Mouse (Mus musculus) cerebral cortex, adult 2 months (tissue): Measurements from ENCODE around the gene Acot7.

ENCODE experiments used
- WGBS: fragments of 180-500 bp; shearing (Covaris S2); methylation state at CpG from one replicate; pipeline ENCODE4 v1.1.7; 2018; 5-methylcytosine and 5-hydroxymethylcytosine counted together

Acot7 gene

DNA sequence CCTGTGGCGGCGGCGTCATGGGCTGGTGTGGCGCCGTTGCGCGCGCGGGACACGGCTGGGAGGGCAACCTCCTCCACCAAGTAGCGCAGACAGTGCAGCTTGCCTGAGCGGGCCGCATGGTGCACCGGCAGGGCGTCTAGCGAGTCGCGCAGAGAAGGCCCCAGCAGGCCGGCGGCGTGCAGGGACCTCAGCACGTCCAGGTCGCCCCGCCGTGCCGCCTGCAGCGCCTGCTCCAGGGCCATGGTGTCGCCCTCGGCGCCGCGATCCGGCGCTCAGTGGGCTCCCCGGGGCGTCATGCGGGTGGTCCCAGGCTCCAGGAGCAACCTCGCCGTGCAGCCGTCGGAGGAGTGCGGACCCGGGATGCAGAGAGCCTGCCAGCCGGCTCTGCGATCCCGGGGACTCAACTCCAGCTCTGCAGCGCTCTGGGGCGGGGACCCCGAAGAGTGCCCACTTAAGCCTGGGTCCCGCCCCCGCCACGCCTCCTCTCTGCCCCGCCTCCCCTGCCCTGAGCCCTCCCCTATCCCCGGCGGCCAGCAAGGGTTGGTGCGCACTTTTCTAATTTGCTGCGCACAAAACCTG lies 25.9 kb upstream of the Acot7 start, which contains the start of gene Espn:
Espn (minus strand) TSS at position 406 of the 579 bp plus-strand sequence.
- WGBS = 12% methylated on average over 52 of the region's 57 CpGs

DNA sequence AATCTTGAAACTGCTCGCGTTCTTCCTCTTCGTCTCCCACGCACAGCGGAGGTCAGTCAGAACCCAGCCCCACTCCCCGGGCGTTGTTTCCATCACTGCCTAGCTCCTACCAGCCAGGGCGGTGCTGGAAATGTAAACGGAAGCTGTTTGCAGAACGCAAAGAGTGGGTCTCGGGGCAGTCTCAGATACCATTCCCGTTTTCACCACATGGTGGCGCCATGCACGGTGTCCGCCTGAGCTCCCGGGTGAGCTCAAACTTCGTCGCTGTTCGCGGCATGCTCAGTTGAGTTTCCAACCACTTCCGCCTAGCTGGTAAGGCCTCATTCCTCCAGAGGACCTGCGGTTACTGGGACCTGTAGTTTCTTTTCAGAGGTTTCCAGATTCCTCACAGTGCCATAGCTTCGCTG lies 24.2 kb upstream of the Acot7 start:
- WGBS = 2% methylated on average over 23 of the region's 23 CpGs

DNA sequence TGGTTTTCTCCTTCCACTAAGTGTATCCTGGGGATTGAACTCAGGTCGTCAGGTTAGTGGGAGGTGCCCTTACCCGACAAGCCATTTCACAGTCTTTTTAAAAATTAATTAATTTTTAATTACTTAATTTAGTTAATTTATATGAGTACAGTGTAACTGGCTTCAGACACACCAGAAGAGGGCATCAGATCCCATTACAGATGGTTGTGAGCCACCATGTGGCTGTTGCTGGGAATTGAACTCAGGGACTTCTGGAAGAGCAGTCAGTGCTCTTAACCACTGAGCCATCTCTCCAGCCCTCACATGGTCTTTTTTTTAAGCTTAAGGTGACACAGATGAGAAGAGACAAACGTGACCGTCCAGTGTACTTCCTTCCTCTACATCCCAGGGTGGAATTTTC lies 22.9 kb upstream of the Acot7 start:
- 74% methylated on average over 4 of the region's 4 CpGs for WGBS

DNA sequence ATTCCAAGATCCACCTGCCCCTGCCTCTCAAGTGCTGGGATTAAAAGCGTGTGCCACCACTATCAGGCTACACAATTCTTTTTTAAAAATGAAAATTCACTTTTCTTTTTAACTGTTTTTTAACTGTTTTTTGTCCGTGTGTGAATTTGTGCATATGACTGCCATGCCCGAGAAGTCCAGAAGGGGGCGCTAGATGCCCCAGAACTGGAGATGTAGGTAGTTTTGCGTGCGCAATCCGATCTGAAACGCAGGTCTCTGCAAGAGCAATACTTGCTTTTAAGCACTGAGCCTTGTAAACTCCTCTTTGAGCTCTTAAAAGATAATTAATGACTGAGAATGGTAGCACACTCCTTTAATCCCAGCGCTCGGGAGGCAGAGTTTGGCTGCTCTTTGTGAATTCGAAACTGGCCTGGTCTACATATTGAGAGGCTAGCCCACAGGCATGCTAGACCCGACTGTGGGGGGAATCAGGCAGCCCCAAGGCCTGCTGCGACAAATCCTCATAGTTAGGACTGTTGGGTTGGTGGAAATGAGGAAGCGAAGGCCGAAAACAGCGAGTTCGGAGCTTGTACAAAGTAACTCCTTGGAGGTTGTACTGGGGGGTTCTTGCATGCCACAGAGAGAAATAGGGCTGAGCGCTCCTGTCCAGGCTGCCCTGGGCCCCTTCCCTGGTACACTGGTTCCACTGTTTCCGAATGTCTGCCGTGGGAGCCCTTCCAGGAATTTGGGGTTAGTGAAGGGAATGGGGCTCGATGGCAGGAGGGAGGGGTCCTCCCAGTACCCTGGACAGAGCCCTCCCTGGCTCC lies 20.0 kb upstream of the Acot7 start:
- 18% methylated on average over 21 of the region's 21 CpGs for WGBS

DNA sequence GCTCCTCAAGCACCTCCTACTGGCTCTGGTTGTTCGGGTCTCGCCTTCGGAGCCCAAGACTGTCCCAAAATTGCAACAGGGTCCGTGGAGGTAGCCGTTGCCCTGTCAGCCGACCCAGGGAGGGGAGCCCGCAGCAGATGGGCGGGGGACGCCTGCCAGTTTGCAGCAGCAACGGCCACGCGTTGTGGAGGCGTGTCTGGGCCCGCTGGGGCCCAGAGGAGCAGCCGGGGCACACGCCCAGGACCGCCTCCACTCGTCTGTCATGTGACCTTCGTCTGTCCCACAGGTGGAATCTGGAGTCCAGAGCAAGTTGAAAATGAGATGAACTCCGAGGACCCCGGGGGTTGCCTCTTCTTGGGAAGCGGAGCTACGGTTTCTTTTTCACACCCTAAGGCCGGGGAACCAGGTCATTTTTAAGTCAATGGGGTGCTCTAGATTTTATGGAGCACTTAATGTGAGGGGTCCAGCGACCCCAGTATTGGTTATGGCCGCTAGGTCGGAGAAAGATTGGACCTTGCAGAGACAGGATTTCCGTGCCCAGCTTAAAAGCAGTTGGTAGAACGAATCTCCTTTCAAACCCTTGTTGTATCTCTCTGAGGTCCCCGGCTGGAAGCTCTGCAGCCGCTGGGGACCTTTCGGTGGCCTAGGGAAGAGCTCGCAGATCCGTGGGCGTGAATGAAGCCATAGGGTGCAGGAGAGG lies 19.2 kb upstream of the Acot7 start, which contains the start of gene Hes2:
Hes2 (plus strand) TSS at position 283 of the 700 bp plus-strand sequence.
- 5% methylated on average over 35 of the region's 35 CpGs for WGBS

DNA sequence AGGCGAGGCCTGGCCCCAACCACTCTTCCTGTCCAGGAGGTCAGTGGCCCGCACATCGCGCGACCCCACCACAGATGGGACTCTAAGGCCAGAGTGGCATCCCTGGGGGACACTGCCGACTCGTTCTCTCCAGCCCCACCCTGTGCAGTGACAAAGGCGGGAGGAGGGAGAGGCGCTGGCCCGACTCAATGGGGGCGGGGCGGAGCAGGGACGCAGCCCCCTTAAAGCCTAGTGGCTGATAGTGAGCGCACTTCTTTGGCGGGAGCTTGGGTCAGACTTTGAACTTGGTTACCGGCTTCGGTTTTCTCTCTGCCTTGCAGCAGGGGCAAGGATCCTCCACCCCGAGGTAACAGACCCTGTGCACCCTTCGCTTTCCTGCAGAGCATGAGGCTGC lies 18.7 kb upstream of the Acot7 start:
- WGBS = 2% methylated on average over 19 of the region's 19 CpGs

DNA sequence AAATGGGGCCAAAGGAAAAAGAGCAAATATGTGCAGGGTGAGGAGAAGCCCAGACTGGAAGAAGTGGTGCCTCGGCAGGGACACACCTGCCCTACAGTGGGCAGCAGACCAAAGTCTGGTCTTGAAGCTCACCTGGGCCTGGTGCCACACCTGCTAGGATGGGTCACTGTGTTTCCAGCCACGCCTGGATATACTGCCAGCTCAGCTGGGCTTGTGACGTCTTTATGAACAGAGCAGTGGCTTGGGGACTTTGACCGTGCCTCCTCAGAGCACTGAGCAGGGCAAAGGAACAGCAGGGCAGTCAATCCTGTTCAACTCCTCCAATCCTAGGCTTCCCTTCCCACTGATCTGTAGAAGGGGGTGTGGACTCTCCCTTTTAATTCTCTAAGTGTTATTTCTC lies 17.2 kb upstream of the Acot7 start:
- 70% methylated on average over 4 of the region's 4 CpGs for WGBS

DNA sequence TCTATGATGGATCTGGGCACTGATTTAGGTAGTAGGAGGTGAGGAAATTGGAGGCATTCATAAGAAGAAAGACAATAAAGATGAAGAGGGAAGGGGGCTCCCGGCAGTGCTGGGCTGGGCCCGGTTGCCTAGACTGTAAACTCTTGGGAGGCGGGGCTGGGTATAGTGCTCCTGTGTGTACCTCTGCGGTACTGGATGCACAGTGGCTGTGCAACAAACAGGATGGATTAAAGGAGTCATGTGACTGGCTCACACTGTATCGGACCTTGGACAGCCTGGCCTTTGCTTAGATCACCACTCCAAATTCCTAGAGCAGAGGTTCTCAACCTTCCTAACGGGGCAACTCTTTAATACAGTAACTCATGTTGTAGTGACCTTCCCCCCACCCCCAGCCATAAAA lies 16.3 kb upstream of the Acot7 start:
- WGBS = 82% methylated on average over 6 of the region's 6 CpGs

DNA sequence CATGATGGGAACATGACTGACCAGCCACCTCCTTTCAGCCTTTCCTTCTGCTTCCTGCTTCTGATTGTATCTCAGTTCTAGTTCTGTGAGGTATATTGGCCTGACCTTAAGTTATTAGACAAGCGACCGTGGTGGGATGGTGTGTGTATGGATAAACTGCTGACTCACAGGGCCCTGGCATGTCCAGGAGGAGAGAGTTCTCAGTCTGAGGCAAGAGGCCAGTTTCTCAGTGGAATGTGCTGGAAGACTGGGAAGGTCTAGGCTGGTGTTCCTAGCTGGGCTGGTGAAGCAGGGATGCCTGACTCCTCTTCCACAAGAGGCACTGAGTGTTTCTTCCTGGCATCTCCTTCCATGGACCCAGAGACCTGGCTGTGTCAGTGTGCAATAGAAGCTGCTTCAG lies 15.2 kb upstream of the Acot7 start:
- 88% methylated on average over 2 of the region's 2 CpGs for WGBS

DNA sequence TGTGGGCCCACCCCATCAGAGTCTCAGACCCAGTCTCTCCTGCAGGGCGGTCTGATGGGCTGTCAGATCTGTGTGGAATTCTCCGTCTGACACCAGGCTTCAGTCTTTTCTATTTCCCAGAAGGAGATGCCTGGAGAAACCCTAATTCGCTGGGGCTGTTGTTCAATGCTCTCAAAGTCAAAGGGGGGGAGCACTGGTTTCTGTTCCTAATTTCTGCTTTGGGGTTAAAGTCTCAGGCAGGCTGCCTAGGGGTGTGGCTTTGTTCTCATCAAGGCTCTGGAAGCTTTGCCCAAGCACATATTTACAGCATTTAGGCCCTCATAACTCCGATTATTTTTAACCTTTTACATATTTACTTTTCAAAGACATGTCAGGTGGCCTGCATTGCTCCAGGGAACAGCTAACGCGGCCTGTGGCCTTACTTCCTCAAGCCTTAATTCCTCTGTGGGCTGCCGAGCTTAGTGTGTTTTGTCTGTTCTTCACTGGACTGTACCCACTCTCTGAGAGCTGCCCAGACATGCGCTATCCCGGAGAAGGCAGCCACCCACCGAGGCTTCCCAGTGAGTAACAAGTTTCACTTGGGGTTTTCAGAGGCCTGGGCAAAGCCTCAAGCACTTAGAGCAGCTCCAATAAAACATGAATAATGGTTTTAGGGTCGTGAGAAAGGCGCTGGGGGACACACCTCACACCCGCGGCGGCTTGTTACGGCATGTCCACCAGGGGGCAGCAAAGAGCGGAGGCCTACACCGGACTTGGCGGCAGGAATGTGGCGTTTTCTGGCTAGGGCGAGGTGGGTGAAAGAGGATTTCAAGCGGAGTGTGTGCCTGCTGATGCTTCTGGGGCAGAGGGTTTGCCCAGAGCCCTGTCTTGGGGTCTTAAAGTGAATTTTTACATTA lies 12.7 kb upstream of the Acot7 start:
- WGBS = 30% methylated on average over 22 of the region's 22 CpGs

DNA sequence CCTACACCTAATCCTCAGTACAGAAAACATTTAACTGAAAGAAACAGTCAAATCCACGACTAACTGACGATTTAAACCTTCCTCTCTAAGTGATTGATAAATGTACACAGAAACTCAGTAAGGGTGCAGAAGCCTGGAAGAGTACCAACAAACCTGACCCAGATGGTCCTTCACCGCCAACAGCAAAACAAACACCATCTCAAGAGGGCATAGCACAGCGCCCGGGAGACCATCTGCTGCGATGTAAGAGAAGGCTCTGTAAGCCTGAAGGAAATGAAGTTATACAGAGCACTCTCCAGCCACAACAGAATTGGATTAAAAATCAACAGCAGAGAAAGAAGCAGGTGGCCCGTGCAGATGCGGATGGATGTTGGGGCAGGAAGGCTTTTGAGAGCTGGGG lies 9.9 kb upstream of the Acot7 start:
- WGBS = 40% methylated on average over 8 of the region's 8 CpGs

DNA sequence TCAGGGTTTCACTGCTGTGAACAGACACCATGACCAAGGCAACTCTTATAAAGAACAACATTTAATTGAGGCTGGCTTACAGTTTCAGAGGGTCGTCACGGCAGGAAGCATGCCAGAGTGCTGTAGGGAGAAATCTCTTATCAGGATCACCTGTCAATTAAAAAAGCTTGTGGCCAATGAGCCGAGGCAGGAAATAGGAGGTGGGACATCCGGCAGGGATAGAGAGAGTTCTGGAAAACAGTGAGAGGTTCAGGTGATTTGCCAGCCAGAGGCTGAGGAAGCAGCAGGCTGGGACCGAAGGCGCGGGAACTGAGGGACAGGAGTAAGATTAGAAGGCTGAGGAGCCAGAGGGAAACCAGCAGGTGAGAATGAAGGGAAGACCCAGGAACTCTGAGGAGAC lies 8.8 kb upstream of the Acot7 start:
- 88% methylated on average over 7 of the region's 7 CpGs for WGBS

DNA sequence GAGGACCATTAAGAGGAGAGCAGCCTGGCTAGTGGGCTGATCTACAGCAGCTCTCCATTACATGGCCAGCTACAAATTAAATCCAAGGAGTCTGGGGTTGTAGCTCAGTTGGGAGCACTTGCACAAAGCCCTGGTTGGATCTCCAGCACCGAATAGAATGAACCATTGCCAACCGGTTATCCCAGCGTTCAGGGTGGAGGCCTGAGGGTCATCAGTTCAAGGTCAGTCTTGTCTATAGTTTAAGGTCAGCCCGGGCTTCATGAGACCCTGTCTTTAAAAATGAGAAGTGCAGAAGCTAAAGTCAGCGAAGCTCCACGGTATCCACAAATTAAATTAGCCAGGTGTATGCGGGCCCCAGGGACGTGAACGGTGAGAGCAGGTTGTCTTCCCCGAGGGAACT lies 7.6 kb upstream of the Acot7 start:
- WGBS = 86% methylated on average over 10 of the region's 10 CpGs

DNA sequence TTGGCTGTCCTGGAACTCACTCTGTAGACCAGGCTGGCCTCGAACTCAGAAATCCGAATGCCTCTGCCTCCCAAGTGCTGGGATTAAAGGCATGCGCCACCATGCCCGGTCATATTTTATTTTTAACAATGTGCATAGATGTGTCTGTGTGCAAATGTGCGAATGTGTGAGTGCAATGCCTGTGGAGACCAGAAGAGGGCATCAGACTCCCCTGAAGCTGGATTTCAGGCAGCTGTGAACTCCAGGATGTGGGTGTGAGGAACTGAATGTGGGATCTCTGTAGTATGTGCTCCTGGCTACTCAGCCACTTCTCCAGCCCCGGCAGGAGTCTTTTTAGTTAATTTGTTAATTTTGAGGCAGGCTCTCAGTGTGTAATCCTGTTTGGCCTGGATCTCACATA lies 6.4 kb upstream of the Acot7 start:
- 83% methylated on average over 6 of the region's 6 CpGs for WGBS

DNA sequence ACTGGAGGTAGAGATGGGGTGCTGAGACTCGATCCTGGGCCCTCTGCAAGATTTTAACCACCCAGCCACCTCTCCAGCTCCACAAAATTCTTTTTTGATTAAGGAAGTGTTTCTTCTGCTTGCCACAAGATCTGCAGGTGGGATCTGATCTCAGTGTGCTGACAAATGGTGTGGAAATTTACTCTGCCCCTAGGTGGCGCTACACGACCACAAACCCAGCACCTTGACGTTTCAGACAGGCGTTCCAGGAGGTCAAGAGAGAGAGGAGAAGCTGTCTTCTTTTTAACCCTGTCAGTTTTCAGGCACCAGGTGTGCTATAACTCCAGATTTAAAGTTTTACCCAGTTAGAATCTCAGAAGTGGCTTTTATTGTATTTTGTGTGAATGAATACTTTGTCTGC lies 4.9 kb upstream of the Acot7 start:
- under 1% methylated on average over 5 of the region's 5 CpGs for WGBS

DNA sequence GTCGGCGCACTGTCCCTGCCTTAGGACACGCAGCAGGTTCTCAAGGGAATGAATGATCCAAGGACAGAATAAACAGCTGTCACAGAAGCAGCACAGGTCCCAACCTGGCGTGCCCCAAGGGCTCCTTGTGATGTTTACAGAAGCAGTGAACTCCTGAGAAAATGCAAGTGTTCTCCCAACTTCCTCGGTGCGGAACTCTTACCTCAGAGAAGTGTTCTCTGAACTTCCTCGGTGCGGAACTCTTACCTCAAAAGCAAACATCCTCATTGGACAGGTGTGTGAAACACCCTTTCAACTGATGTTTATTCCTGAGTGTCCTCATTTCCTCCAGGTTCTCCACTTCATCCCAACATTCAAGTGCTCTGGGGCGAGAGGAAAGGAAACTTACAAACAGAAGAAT lies 4.0 kb upstream of the Acot7 start:
- 88% methylated on average over 9 of the region's 9 CpGs for WGBS

DNA sequence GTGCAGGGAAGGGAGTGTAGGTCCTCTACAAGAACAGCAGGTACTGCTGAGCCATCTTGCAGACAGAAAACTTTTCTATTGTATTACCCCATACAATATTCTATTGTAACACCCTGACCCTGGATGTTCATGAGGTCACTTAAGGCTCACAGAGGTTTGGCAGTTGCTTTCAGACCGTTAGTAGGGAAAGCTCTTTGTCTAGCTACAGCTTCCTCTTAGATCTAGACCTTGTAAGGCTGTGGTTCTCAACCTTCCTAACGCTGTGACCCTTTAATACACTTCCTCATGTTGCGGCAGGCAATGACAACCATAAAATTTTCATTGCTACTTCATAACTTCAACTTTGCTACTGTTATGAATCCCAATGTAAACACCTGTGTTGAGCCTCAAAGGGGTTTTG lies 1.3 kb upstream of the Acot7 start:
- 83% methylated on average over 3 of the region's 3 CpGs for WGBS

DNA sequence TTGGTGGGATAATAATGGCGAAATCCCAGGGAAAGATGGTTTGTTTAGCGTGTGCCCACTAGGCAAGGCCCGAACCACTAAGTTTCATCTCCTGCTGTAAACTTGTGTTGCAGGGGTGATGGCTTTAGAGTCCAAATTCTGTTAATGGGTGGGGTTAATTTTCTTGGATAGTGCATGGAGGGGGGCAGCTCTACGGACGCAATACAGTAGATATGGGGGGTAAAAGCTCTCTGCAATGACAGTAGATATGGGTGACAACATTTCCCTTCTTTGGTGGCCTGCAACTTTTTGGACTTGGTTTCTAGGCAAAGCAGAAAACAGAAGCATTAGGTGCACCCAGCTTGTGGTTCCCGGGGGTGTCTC lies 779 bp upstream of the Acot7 start:
- WGBS = 63% methylated on average over 6 of the region's 6 CpGs

DNA sequence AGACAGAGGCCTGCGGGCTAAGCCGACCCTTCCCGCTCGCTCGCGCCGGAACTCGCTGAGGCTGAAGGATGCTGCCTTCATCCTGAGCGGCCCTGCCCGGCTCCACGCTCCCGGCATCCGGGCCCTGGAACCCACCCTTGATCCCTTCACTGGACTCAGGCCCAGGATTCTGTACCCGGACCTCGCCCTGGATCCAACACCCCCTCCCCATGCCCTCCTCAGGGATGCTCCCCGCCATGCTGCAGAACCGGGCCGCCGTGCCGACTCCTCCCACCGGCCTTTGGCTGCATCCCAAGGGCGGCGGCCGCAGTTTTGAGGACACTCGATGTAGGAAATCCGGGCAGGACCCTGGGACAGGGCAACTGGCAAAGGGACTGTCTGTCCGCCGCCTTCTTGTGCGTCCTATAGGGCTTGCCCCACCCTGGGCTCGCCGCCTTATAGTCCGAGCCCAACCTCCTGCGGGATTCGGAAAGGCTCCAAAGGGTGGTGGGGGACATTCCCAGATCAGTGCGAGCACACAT lies 470 bp downstream of the Acot7 start:
- WGBS = under 1% methylated on average over 35 of the region's 35 CpGs

DNA sequence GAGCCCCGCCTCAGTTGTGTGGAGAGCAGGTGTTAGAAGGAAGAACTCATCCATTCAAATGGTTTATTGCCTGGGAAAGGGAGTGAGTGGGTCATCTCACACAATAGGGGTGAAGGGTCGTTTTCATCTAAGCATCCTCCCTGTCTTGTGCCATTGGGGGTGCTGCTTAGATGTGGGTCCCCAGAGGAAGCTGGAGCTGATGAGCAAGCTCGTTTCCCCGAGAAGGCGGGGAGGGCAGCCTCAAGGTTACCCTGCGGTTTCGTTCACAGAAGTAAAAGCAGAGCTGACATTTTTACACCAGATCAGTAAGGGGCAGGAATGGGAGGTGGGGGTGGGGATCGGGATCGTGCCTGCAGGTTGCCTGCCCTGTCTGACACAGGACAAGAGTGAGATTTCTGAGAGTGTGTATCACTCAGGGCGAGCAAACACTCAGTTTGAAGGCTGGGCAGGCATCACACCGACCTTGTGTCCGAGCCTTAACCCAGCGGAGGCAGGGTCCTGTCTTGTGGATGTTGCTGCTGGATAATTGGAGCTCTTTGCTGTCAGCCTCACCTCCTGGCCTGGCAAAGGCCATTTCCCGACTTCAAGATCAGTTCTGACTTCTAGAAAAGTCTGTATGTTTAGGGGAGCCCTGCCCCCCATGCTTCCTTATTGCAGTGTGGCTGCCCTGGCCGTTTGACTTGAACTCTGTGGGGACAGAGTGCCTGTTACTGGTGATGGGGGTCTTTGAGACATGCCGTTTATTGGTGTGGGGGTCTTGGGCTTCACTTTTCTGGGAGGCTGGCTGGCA lies 1.2 kb downstream of the Acot7 start:
- WGBS = 16% methylated on average over 16 of the region's 16 CpGs
